Mouse (Mus musculus) liver, embryonic 16.5 days (tissue): ENCODE measurements at regions not wholly inside any gene's neighbourhood (a gene's known extent, or its start where the extent isn't known, plus 50 kb on each side); places are given as distances from the start of the nearest gene placed in this dataset.

Source experiments
- ATAC-seq: fragments of 200-750 bp; cut with Nextera tagmentation; 2 replicates; pipeline ENCODE4 v1.8.0; 2017; ENCODE audit warnings: low read depth, mild to moderate bottlenecking, moderate number of reproducible peaks, moderate library complexity
- H3K27ac ChIP-seq: fragments of 300-500 bp; sonication (generic); 2 replicates; pipeline ENCODE4 v1.5.1; 2014; ENCODE audit warnings: mild to moderate bottlenecking, low read length
- H3K27me3 ChIP-seq: fragments of 300-500 bp; sonication (generic); 2 replicates; pipeline ENCODE4 v1.6.1; 2014; ENCODE audit warnings: low read depth, low read length, mixed read lengths; ENCODE audit not compliant: control insufficient read depth, insufficient read depth
- H3K36me3 ChIP-seq: fragments of 300-500 bp; sonication (generic); 2 replicates; pipeline ENCODE4 v1.6.1; 2014; ENCODE audit warnings: mild to moderate bottlenecking; ENCODE audit not compliant: control insufficient read depth, insufficient read depth
- H3K4me1 ChIP-seq: fragments of 300-500 bp; sonication (generic); 2 replicates; pipeline ENCODE4 v1.6.1; 2014; ENCODE audit warnings: low read depth, low read length, mixed read lengths; ENCODE audit not compliant: control insufficient read depth
- H3K4me2 ChIP-seq: fragments of 300-500 bp; sonication (generic); 2 replicates; pipeline ENCODE4 v1.6.1; 2014; ENCODE audit warnings: low read depth, low read length, mixed read lengths
- H3K4me3 ChIP-seq: fragments of 300-500 bp; sonication (generic); 2 replicates; pipeline ENCODE4 v1.5.1; 2014; ENCODE audit warnings: low read depth, mild to moderate bottlenecking, low read length
- H3K9ac ChIP-seq: fragments of 300-500 bp; sonication (generic); 2 replicates; pipeline ENCODE4 v1.6.1; 2014; ENCODE audit warnings: low read depth, low read length
- H3K9me3 ChIP-seq: fragments of 300-500 bp; sonication (generic); replicated peaks from 2 replicates; pipeline ENCODE4 v1.6.1; 2016; ENCODE audit warnings: low read length; ENCODE audit not compliant: control insufficient read depth
- WGBS: fragments of 180-500 bp; shearing (Covaris S2); extraction: QIAGEN DNeasy Blood & Tissue Kit; methylation state at CpG from one replicate; pipeline ENCODE4 v1.1.7; 2014; ENCODE audit not compliant: insufficient replicate concordance; 5-methylcytosine and 5-hydroxymethylcytosine counted together

GRCm38 (mm10) chr10:99910011-99910723, 105.3 kb upstream of the Kitl start:
- Histone ChIP-seq H3K27me3 (no peaks in the 10 kb centered on the region), H3K36me3 (no peaks in the 10 kb centered on the region), H3K9ac (no peak overlapping the region), H3K4me2 (no peak overlapping the region), H3K9me3 (no peaks in the 10 kb centered on the region), H3K27ac (no peak overlapping the region), H3K4me1 (no peaks in the 10 kb centered on the region), H3K4me3 (no peak overlapping the region)
- no peak for ATAC-seq
- 48% methylated on average over 4 of the region's 4 CpGs for WGBS

- H3K4me1 ChIP-seq = no peaks in the 10 kb centered on the region
- no peaks in the 10 kb centered on the region for H3K36me3 ChIP-seq
- WGBS = 60% methylated on average over 4 of the region's 4 CpGs
- no peak overlapping the region for H3K4me2 ChIP-seq
- H3K27me3 ChIP-seq = no peaks in the 10 kb centered on the region
- no peak overlapping the region for H3K27ac ChIP-seq
- H3K9me3 ChIP-seq = no peaks in the 10 kb centered on the region
- no peak overlapping the region for H3K9ac ChIP-seq
- H3K4me3 ChIP-seq = no peak overlapping the region
- no peak for ATAC-seq
These were observed 107.4 kb upstream of the Kitl start for GRCm38 (mm10) chr10:99908044-99908443.

GRCm38 (mm10) chr10:99906778-99907435, 108.5 kb upstream of the Kitl start:
- H3K27me3 ChIP-seq = no peaks in the 10 kb centered on the region
- H3K9me3 ChIP-seq = no peaks in the 10 kb centered on the region
- no peaks in the 10 kb centered on the region for H3K36me3 ChIP-seq
- no peak overlapping the region for H3K9ac ChIP-seq
- no peak for ATAC-seq
- H3K4me2 ChIP-seq = no peak overlapping the region
- no peaks in the 10 kb centered on the region for H3K4me1 ChIP-seq
- WGBS = 72% methylated on average over 6 of the region's 6 CpGs
- H3K4me3 ChIP-seq = no peak overlapping the region
- no peak overlapping the region for H3K27ac ChIP-seq

GRCm38 (mm10) chr10:99902280-99903231, 112.9 kb upstream of the Kitl start:
- no peak for ATAC-seq
- no peaks in the 10 kb centered on the region for H3K36me3 ChIP-seq
- no peak overlapping the region for H3K9ac ChIP-seq
- no peaks in the 10 kb centered on the region for H3K9me3 ChIP-seq
- no peak overlapping the region for H3K27ac ChIP-seq
- no peaks in the 10 kb centered on the region for H3K4me1 ChIP-seq
- no peak overlapping the region for H3K4me2 ChIP-seq
- WGBS = 50% methylated on average over 9 of the region's 9 CpGs
- H3K27me3 ChIP-seq = no peaks in the 10 kb centered on the region
- no peak overlapping the region for H3K4me3 ChIP-seq

DNA sequence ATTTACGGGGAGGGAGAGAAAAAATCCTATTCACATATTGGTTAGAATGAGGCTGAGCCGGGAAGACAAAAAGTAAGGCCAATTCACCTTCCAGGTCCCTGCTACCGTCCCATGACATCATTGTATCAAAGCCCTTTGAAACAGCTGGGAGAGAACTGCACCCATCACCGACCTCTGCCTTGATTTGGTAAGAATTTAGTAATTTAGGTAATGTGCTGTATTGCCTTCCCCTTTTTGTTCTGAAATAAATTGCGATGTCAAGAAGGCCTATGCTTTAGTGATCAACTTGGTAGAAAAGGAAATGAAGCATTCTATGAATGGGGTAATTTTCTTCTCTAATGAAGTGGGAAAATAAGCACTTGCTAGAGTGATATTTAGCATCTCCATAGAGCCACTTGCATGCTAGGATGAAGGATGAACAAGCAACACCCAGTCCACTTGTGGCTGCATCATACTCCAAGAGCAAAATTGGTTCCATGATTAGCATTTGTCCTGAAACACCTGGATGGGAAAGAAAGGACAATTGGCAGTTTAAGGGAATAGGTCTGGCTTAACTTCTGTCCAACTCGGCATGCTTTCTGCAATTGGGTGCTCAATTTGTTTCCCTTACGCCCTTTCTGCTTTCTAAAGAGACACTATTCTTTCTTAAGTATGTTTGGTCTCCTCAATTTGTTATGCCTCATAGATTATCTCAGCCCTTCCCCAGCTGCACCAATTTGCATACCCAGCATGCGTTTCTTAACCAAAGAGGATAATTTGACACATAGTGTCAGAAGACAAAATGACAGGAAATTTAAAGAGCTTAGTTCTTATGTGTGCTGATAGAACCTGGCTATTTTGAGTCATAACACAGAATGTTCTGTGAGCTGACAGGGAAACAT, 114.2 kb upstream of the Kitl start:
- Histone ChIP-seq H3K4me1 (no peaks in the 10 kb centered on the region), H3K4me3 (no peak overlapping the region), H3K27ac (no peak overlapping the region), H3K36me3 (no peaks in the 10 kb centered on the region), H3K4me2 (no peak overlapping the region), H3K27me3 (no peaks in the 10 kb centered on the region), H3K9ac (no peak overlapping the region), H3K9me3 (no peaks in the 10 kb centered on the region)
- ATAC-seq = no peak
- 61% methylated on average over 8 of the region's 8 CpGs for WGBS

DNA sequence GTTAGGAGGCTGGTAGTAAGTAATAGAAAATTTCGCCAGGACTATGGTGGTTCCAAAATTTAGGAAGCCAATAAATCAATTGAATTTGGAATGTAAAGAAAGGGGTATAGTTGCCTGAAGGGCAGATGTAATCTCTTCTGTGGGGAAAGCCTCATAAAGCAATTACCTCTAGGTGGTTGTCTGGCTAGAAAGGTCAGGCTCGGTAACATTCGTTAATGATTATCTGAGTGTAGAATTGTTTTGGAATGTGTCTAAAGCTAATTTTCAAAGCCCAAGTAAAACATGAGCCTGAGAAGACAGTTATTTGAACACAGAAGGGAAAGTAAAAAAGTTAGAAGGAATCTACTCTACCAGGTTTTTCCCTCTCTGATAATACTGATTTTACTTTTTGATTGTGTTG, 121.4 kb upstream of the Kitl start:
- H3K27me3 ChIP-seq = no peaks in the 10 kb centered on the region
- H3K36me3 ChIP-seq = no peaks in the 10 kb centered on the region
- H3K27ac ChIP-seq = no peak overlapping the region
- H3K9me3 ChIP-seq = no peaks in the 10 kb centered on the region
- ATAC-seq = 0 out of 2 replicates have a peak, but pooled peaks have one; percentile 32
- no peak overlapping the region for H3K4me2 ChIP-seq
- no peaks in the 10 kb centered on the region for H3K4me1 ChIP-seq
- H3K4me3 ChIP-seq = no peak overlapping the region
- WGBS = 34% methylated on average over 3 of the region's 3 CpGs
- H3K9ac ChIP-seq = no peak overlapping the region

DNA sequence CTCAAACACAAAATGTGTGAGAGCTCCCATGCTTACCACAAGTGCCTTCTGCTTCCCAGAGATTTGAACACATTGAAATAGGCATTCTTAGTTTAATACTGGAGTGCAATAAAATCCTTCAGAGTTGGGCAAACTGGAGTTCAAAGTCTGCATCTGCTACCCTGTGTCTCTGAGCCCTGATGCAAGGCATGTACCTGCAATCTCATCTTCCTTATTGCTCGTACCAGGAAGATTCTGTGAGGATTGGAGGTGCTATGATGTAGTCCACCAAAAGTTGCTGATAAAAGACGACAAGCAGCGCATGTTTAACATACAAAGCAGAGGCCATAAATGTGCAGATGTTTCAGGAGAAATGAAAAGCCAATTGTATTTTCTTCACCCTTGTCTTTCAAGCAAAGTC, 123.5 kb upstream of the Kitl start:
- 62% methylated on average over 3 of the region's 3 CpGs for WGBS
- Histone ChIP-seq H3K36me3 (no peaks in the 10 kb centered on the region), H3K4me1 (no peaks in the 10 kb centered on the region), H3K27ac (no peak overlapping the region), H3K4me2 (no peak overlapping the region), H3K27me3 (no peaks in the 10 kb centered on the region), H3K4me3 (no peak overlapping the region), H3K9me3 (no peaks in the 10 kb centered on the region), H3K9ac (no peak overlapping the region)
- ATAC-seq = no peak

GRCm38 (mm10) chr10:99881901-99882300, 122.4 kb upstream of the Csl start:
- no peak overlapping the region for H3K27ac ChIP-seq
- no peak overlapping the region for H3K4me2 ChIP-seq
- H3K4me1 ChIP-seq = no peaks in the 10 kb centered on the region
- 45% methylated on average over 2 of the region's 2 CpGs for WGBS
- H3K4me3 ChIP-seq = no peak overlapping the region
- no peaks in the 10 kb centered on the region for H3K36me3 ChIP-seq
- H3K9me3 ChIP-seq = no peaks in the 10 kb centered on the region
- H3K9ac ChIP-seq = no peak overlapping the region
- no peaks in the 10 kb centered on the region for H3K27me3 ChIP-seq
- ATAC-seq = no peak
